Mouse (Mus musculus) thymus, adult 2 months (tissue): ENCODE data around the gene Hdac5.

ENCODE experiments used
- CTCF ChIP-seq: fragments of 200-500 bp; IDR thresholded peaks from 2 replicates; pipeline ENCODE4 v1.5.1; 2012; ENCODE audit warnings: mild to moderate bottlenecking, control low read depth, low read length, moderate library complexity, borderline replicate concordance; ENCODE audit not compliant: control insufficient read depth, poor library complexity, insufficient read depth; ENCODE audit errors: extremely low read depth
- POLR2A ChIP-seq: fragments of 200-500 bp; IDR thresholded peaks from 2 replicates; pipeline ENCODE4 v1.6.1; 2012; ENCODE audit warnings: mild to moderate bottlenecking, low read length, control low read depth, moderate library complexity; ENCODE audit not compliant: control insufficient read depth, poor library complexity, insufficient read depth; ENCODE audit errors: extremely low read depth

DNA sequence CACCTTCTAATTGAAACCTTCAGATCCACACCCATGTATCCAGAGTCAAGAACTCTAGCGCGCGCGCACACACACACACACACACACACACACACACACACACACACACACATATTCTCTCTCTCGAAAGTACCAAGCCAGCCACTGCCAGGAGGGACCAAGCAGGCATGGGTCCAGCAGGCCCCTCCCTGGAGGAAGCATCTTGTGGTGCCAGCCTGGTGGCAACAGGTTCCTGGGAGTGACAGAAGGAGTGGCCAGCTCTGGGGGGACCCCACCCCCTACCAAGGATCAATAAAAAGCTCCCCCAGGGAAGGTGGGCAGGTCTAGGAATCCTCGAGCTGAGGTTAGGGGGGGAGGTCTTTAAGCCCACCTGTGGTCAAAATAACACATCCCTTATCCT, 12.6 kb downstream of the Hdac5 start:
- TF ChIP-seq POLR2A, result no peak
- no peak for TF ChIP-seq CTCF
